Mouse (Mus musculus): ENCODE measurements around the gene Ercc5. TPM values are rescaled to one million over a fixed set of nuclear protein-coding genes. Genes with fewer than 3 reads are reported as not detected.

The Ercc5 gene
- total RNA-seq, 2 experiments from 2014 or later, result 15.4 to 18.8 TPM

DNA sequence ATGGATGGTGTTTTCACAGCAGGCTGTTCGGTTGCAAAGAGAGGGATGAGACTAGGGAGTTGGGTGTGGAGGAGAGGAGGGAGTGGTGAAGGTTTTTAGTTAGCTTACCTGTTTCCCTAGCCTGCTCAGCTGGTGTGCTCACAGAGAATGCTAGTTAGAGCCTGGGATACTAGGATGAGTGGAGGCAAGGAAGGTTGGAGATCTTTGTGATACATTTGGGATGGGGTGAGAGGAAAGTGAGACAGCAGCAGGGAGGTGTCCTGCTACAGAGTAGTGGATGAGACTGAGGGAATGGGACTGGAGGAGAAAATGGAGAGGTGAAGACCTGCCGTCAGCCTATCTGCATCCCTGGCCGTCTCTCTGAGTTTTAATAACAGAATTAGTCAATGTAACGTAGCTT lies 25.1 kb downstream of the Ercc5 start:
- no peak for DNase-seq (ENCODE audit: low spot score in 2 of 2)

DNA sequence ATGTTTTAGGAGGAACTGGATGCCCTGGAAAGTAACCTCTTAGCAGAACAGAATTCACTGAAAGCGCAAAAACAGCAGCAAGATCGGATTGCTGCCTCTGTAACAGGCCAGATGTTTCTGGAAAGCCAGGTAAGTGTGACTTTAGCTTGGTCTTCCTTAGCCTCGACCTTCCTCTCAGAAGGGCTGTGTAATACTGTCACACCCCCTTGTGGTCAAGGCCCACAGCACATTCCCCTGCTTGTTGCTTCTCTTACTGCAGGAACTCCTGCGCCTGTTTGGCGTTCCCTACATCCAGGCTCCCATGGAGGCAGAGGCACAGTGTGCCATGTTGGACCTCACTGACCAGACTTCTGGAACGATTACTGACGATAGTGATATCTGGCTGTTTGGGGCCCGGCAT lies 26.4 kb downstream of the Ercc5 start:
- DNase-seq (ENCODE audit: low spot score in 2 of 2), result no peak

DNA sequence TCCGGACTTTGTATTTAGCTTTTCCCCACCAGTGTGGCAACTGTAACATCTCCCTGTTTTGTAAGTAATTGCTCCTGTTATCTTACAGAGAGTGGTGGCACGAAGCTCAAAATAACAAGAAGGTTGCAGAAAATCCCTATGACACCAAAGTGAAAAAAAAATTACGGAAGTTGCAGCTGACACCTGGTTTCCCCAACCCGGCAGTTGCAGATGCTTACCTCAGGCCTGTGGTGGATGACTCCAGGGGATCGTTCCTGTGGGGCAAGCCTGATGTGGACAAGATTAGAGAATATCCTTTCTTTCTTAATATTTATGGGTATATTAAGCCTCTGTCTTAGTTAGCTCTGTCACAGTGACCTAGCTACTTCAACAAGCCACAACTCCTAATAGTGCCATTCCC lies 30.5 kb downstream of the Ercc5 start:
- no peak for DNase-seq (ENCODE audit: low spot score in 2 of 2)

DNA sequence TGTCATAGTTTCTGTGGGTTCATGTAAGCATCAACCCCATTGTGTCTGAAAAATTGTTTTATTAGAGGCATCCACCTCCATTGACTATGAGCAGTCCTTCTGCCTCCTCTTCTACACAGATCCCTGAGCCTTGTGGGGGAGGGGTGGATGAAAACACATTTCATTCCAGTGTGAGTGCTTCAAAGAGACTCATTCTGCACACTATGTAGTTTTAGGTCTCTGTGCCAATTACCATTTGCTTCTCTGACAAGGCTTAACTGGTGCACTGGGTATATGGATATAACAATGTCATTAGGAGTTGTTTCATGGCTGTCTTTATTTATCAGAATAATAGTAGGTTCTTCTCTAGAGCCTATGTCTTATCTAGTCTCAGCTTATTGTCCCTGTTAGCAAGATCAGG lies 38.9 kb downstream of the Ercc5 start:
- DNase-seq (ENCODE audit: low spot score in 2 of 2), result no peak

DNA sequence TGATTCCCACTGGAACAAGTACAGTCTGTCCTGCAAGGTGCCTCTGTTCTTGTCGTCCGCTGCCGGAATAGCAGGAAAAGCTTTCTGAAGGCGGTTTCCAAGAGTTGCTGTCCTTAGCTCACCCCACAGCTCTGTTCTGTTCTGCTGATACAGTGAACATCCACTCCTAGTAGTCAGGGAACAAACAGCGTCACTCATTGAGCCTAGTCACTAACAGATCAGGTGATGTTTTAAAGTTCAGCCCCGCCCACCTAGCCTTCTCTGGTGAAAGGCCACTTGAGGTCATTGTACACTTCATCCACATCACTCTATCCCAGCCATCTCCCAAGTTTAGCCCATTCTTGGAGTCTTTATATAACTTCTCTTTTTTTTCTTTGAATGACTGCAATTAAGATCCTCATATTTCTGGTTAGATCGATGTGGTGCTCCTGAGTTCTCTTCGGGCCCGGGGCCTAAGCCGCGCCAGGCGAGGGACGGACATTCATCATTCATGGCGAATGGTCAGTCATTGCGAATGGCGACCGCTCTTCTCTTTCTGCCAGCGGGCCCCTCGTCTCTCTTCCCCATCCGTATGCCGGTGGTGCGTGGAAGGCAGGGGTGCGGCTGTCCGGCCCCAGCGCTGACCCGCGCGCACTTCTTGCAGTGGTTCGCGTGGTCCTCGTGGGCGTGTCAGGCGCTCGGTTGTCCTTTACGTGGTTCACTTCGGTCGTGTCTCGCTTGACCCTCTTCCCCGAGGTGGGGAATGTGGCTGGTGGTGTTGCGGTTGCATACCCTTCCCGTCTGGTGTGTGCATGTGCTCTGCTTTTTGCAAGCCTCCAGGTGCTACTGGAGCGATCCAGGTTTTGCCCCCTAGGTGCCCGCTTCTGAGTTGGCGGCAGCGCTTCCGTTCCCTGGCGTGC lies 51.0 kb downstream of the Ercc5 start:
- peak in 1 of 2 experiments; percentile 23 for DNase-seq (ENCODE audit: low spot score in 2 of 2)

DNA sequence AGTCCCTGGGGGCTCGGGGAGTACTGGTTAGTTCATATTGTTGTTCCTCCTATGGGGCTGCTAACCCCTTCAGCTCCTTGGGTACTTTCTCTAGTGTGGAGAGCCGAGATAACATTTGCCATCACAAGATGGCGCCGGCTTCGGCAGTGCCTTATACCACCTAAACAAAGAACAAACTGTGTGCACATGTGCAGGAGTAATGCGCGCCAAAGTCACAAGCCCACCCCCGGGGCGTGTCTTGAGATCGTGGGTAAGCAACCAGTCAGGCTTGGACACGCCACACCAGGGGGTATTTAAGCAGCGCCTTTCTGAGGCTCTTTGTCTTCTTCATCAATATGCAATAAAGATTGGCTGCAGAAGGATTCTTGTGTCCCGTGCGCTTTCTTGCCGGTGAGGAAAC lies 55.3 kb downstream of the Ercc5 start:
- DNase-seq (ENCODE audit: low spot score in 2 of 2), result no peak

DNA sequence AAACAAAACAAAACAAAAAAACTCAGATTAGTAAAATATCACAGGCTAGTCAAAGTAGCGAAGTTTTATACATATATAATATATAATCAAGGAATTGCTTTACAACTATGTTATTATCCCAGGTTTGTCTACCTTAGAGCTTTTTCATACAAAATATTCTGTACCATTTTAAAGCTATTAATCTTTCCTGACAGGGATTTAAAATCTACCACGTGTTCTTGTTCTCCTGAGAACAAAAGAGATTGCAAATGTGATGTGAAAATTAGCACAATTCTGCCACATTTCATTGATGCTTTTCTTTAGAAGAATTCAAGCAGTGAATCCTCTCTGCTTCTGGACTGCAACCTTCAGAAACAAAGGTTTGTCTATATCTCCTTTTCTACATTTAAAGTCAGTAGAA lies 66.9 kb downstream of the Ercc5 start:
- DNase-seq (ENCODE audit: low spot score in 2 of 2), result no peak

DNA sequence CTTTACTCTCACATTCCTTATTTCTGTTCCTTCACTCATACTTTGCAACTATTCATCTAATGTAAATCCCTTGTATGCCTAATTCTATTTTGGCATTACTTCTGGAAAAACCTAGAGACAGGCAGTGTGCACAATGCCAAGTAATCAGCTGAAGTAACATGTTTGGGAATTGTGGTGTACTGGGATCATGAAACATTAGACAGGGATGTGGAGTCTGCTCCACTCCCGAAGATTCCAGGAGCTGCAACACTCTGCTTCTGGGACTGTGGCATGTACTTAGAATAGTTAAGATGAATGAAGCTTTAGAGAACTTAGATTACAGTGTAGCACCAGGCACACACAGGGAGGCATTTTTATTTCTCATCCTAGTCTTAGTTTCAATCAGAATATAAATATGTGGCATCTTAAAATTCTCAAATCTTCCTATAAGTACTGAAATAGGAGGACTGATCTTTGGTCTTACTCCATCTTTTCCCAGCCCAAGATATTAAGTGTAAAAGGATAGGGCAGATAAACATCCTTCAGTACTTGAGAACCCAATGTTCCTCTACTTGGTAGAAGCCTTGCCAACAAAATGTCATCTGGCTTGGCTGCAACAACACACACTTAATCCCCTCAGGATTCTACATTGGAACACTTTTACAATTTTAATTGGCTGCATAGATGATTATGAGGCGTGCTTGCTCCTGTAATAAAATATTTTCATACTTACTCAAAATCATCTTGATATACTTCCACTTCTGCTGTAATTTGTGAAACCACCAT lies 69.0 kb downstream of the Ercc5 start:
- no peak for DNase-seq (ENCODE audit: low spot score in 2 of 2)

DNA sequence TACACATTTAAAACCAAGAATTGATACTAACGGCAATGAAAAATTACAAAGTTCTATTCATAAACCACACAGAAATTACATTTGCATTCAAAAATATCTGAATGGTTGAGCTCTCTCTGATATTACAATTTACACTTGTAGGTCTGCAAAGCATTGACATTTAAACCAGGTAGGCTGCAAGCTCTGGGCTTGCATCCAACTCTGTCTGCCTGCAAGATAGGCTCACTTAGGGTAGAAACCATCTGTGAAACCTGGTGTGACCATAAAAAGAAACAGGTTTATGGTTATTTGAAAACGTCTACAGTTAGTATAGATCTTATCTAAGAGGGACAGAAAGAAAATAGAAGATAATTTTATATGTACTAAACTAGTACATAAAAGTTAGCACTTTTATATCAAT lies 69.6 kb downstream of the Ercc5 start:
- DNase-seq (ENCODE audit: low spot score in 2 of 2), result no peak

DNA sequence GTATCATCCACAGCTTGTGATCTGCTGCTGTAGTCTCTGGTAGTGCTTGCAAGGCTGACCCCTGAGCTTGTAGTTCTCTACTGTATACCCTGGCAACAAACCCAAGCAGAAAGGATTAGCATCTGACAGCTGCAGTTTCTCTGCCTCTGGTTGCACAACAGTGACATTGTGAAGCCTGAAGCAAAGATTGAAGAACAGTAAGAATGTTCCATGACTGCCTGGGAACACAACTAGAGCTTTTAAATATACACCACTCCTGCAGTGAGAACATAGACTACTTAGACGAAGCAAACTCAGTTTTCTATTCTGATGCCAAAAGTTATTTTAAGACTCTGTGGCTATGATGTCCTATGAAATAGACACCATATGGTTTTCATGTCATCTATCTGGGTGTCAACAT lies 71.3 kb downstream of the Ercc5 start, which contains the start of gene Mettl21e:
Mettl21e (minus strand) TSS at position 86 of the 400 bp plus-strand sequence.
- no peak for DNase-seq (ENCODE audit: low spot score in 2 of 2)

DNA sequence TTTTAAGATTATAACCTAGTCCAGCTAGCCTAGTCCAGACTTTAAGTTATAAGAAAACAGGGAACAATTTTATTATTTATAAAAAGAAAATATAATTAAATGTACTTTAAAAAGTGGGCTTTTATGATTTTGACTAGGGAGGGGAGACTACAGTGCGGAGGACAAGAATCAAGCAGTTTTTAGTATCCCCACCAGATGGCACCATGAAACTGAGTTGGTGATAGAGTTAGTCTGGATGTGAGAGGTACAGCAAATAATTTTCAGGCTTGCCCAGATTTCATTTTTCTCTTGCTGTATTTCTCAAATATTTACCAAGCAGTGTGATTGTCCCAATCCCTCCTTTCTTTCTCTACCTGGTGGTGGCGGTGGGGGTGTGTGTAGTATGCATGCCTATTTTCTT lies 81.5 kb downstream of the Ercc5 start:
- peak in 1 of 2 experiments; percentile 43 for DNase-seq (ENCODE audit: low spot score in 2 of 2)

Other genes starting within 250 kb of the Ercc5 start
- gene Tpp2, start 214.1 kb upstream of the Ercc5 start, total RNA-seq (2021), result 10 to 100 TPM; 46.8 to 52.8 TPM
- 10 to 100 TPM; 68.3 to 69.4 TPM for gene Mettl21c, start 127.7 kb upstream of the Ercc5 start, total RNA-seq (2021)
- not detected for gene Gm8251, start 85.8 kb upstream of the Ercc5 start, total RNA-seq (2021)
- 1 to 10 TPM; 8.7 TPM for gene Tex30, start 45.3 kb upstream of the Ercc5 start, total RNA-seq (2021)
- 10 to 100 TPM; 22.3 to 23.5 TPM for gene Kdelc1, start 28.9 kb upstream of the Ercc5 start, total RNA-seq (2021)
- 10 to 100 TPM; 15.3 to 15.9 TPM for gene Bivm, start 28.8 kb upstream of the Ercc5 start, total RNA-seq (2021)
- gene Mettl21e, start 71.2 kb downstream of the Ercc5 start, total RNA-seq (2021), result 10 to 100 TPM in 1 of 2 experiments, 1 to 10 TPM in 1; 7.1 to 10.6 TPM

All from gastrocnemius, postnatal 4 days (tissue).